Mouse (Mus musculus): ENCODE measurements around the gene Eif4ebp2. TPM values are rescaled to one million over a fixed set of nuclear protein-coding genes. Genes with fewer than 3 reads are reported as not detected.
A peak's percentile ranks its signal among the peaks of the same experiment; 100 is the strongest.
"Not testable (repeated sequence)": the region's sequence is repeated elsewhere in the genome, so short reads cannot be mapped to it uniquely, and the experiment has no call there.

Eif4ebp2 gene
- polyA plus RNA-seq, 1 experiment from 2014 or later = 56.2 TPM

- Histone ChIP-seq H3K4me2 (peak overlapping the region; percentile 92), H3K4me3 (0 out of 2 replicates have a peak overlapping the region, but pooled peaks have one; percentile 67), H3K4me1 (replicated peaks) (peaks cover 35% of the 10 kb centered on the region)
- not testable (repeated sequence) for H3K36me3 ChIP-seq; H3K27me3 ChIP-seq; H3K9ac ChIP-seq; ATAC-seq (ENCODE audit: low FRiP score, low read depth); H3K9me3 ChIP-seq; H3K27ac ChIP-seq (replicated peaks)
- 72% methylated on average over 3 of the region's 3 CpGs for WGBS
Measured at GRCm38 (mm10) chr10:61453171-61453570, 710 bp upstream of the Eif4ebp2 start.

- H3K4me3 ChIP-seq = peak overlapping the region; percentile 67
- H3K36me3 ChIP-seq = no peaks in the 10 kb centered on the region
- peaks cover 45% of the 10 kb centered on the region for H3K4me1 ChIP-seq (replicated peaks)
- H3K27me3 ChIP-seq = no peaks in the 10 kb centered on the region
- peak; percentile 75 for ATAC-seq (ENCODE audit: low FRiP score, low read depth)
- peak overlapping the region; percentile 69 for H3K9ac ChIP-seq
- under 1% methylated on average over 38 of the region's 62 CpGs for WGBS
- H3K27ac ChIP-seq (replicated peaks) = peak overlapping the region; percentile 75
- H3K4me2 ChIP-seq = peak overlapping the region; percentile 92
- no peaks in the 10 kb centered on the region for H3K9me3 ChIP-seq
Measured at GRCm38 (mm10) chr10:61451931-61452617, 387 bp downstream of the Eif4ebp2 start.

DNA sequence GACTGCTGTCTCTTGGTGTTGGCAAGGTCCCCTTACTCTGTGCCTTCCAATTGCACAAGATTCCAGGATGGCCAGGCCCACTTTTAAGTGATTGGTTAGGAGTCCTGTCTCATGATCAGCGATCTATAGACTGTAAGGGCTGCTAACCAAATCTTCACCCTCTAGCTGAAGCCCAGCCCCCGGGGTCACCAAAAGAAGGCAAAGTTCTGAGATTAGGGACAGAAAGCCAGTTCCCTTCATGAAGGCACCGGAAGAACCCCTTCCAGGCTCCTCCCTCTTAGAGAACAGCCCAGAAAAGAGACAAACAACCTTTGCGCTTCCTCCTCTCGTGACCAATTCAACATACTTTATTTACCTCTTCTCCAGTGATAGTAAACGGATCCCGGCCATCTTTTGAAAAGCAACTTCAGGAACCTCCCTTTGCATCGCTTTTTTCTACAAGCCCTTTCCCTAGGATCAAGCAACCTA, 964 bp downstream of the Eif4ebp2 start:
- peak overlapping the region; percentile 92 for H3K4me2 ChIP-seq
- no peaks in the 10 kb centered on the region for H3K36me3 ChIP-seq
- H3K9me3 ChIP-seq = no peaks in the 10 kb centered on the region
- H3K4me3 ChIP-seq = peak overlapping the region; percentile 67
- 7% methylated on average over 8 of the region's 8 CpGs for WGBS
- no peaks in the 10 kb centered on the region for H3K27me3 ChIP-seq
- peaks cover 50% of the 10 kb centered on the region for H3K4me1 ChIP-seq (replicated peaks)
- peak overlapping the region; percentile 69 for H3K9ac ChIP-seq
- peak overlapping the region; percentile 75; the same call in 1 of the 2 replicates for H3K27ac ChIP-seq (replicated peaks)
- no peak for ATAC-seq (ENCODE audit: low FRiP score, low read depth)

DNA sequence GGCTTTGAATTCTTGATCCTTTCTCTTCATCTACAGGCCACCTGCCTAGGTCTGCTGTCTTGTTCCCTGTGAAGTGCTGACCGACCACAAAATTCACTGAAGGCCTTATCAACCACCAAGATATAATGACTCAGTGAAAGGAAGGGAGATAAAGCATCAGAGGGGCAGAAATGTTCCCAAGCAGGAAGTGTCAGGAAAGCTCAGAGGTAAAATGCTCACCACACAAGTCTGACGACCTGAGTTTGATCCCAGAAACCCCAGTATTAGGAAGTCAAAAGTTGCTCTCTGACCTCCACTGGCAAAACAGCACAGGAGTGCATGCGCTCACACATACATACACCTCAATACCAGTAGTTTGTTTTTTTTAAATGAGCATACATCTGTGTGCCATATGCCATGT, 3.6 kb downstream of the Eif4ebp2 start:
- H3K9me3 ChIP-seq = no peaks in the 10 kb centered on the region
- H3K4me3 ChIP-seq = no peak overlapping the region
- no peaks in the 10 kb centered on the region for H3K27me3 ChIP-seq
- peaks cover 73% of the 10 kb centered on the region for H3K4me1 ChIP-seq (replicated peaks)
- no peak overlapping the region for H3K9ac ChIP-seq
- peak overlapping the region; percentile 31; the same call in 1 of the 2 replicates for H3K27ac ChIP-seq (replicated peaks)
- H3K4me2 ChIP-seq = no peak overlapping the region
- WGBS = 85% methylated on average over 3 of the region's 3 CpGs
- no peaks in the 10 kb centered on the region for H3K36me3 ChIP-seq
- ATAC-seq (ENCODE audit: low FRiP score, low read depth) = no peak

- Histone ChIP-seq H3K4me1 (replicated peaks) (peaks cover 81% of the 10 kb centered on the region), H3K9me3 (no peaks in the 10 kb centered on the region), H3K4me3 (no peak overlapping the region), H3K36me3 (no peaks in the 10 kb centered on the region), H3K9ac (no peak overlapping the region), H3K27me3 (no peaks in the 10 kb centered on the region), H3K27ac (replicated peaks) (peak overlapping the region; percentile 31; the same call in 1 of the 2 replicates), H3K4me2 (no peak overlapping the region)
- ATAC-seq (ENCODE audit: low FRiP score, low read depth) = no peak
- 69% methylated on average over 10 of the region's 10 CpGs for WGBS
Measured at GRCm38 (mm10) chr10:61447581-61448353, 4.7 kb downstream of the Eif4ebp2 start.

DNA sequence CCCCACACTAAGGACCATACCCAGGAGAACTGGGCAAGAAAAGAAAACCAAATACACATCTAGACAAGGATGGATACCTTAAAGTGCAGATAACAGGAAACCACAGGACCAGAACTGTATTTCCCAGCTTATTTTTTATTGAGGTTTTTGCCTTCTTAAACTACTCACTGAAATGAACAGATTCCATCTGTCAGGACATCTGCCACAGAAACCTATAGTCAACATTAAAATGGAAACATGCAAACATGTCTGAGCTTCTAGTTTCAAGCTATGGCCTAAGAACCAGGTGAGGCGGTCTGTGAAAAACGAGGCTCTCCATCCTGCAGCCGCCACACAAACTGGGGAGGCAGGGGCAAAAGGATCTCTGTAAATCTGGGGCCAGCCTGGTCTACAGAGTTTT, 7.4 kb downstream of the Eif4ebp2 start:
- Histone ChIP-seq H3K9me3 (no peaks in the 10 kb centered on the region), H3K4me3 (no peak overlapping the region), H3K36me3 (no peaks in the 10 kb centered on the region), H3K9ac (no peak overlapping the region), H3K27me3 (no peaks in the 10 kb centered on the region), H3K4me2 (no peak overlapping the region), H3K27ac (replicated peaks) (no peak overlapping the region; the same call in 1 of the 2 replicates), H3K4me1 (replicated peaks) (peaks cover 67% of the 10 kb centered on the region)
- no peak for ATAC-seq (ENCODE audit: low FRiP score, low read depth)
- WGBS = 85% methylated on average over 3 of the region's 3 CpGs

GRCm38 (mm10) chr10:61443876-61444275, 8.6 kb downstream of the Eif4ebp2 start:
- Histone ChIP-seq H3K9me3 (no peaks in the 10 kb centered on the region), H3K4me2 (no peak overlapping the region), H3K36me3 (no peaks in the 10 kb centered on the region), H3K4me1 (replicated peaks) (peaks cover 56% of the 10 kb centered on the region), H3K4me3 (no peak overlapping the region), H3K9ac (no peak overlapping the region), H3K27me3 (no peaks in the 10 kb centered on the region), H3K27ac (replicated peaks) (no peak overlapping the region)
- whole genome bisulfite sequencing = 81% methylated on average over 1 of the region's 1 CpGs
- no peak for ATAC-seq (ENCODE audit: low FRiP score, low read depth)

GRCm38 (mm10) chr10:61443456-61443855, 9.0 kb downstream of the Eif4ebp2 start:
- Histone ChIP-seq H3K4me1 (replicated peaks) (peaks cover 51% of the 10 kb centered on the region), H3K27ac (replicated peaks) (no peak overlapping the region), H3K9me3 (no peaks in the 10 kb centered on the region), H3K27me3 (no peaks in the 10 kb centered on the region), H3K4me2 (no peak overlapping the region), H3K9ac (no peak overlapping the region), H3K4me3 (no peak overlapping the region), H3K36me3 (no peaks in the 10 kb centered on the region)
- no peak for ATAC-seq (ENCODE audit: low FRiP score, low read depth)
- WGBS = 57% methylated on average over 6 of the region's 6 CpGs

GRCm38 (mm10) chr10:61440202-61440800, 12.2 kb downstream of the Eif4ebp2 start:
- Histone ChIP-seq H3K4me1 (replicated peaks) (peaks cover 24% of the 10 kb centered on the region), H3K9me3 (no peaks in the 10 kb centered on the region), H3K27me3 (no peaks in the 10 kb centered on the region), H3K27ac (replicated peaks) (no peak overlapping the region), H3K4me3 (no peak overlapping the region), H3K4me2 (no peak overlapping the region), H3K9ac (no peak overlapping the region), H3K36me3 (no peaks in the 10 kb centered on the region)
- no peak for ATAC-seq (ENCODE audit: low FRiP score, low read depth)
- 92% methylated on average over 7 of the region's 7 CpGs for WGBS

DNA sequence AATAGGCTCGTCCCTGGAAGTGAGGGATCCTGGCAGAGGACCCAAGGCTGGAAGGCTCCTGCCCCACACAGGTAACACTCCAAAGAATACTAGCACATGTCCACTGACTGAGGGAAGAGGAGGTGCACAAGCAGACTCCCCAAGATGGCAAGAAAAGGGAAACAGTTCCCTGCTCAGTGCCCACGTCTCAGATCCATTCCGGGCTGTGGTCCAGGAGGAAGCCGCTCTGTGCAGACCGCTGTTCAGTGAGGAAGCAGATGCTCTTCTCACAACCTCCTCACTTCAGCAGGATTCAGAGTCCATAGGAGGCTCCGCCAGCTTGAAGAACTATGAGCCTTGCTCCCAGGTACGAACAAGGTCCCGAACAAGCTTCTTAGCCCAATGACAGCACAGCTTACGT, 21.1 kb downstream of the Eif4ebp2 start:
- 92% methylated on average over 9 of the region's 9 CpGs for WGBS

GRCm38 (mm10) chr10:61429043-61429442, 23.4 kb downstream of the Eif4ebp2 start:
- Histone ChIP-seq H3K27me3 (no peaks in the 10 kb centered on the region), H3K4me1 (replicated peaks) (peaks cover 19% of the 10 kb centered on the region), H3K9me3 (no peaks in the 10 kb centered on the region), H3K27ac (replicated peaks) (no peak overlapping the region), H3K9ac (no peak overlapping the region), H3K4me3 (no peak overlapping the region), H3K36me3 (peaks cover 36% of the 10 kb centered on the region), H3K4me2 (no peak overlapping the region)
- ATAC-seq (ENCODE audit: low FRiP score, low read depth) = no peak
- 86% methylated on average over 5 of the region's 5 CpGs for WGBS

More for the DNA sequence above, 21.1 kb downstream of the Eif4ebp2 start:
- H3K4me2 ChIP-seq = no peak overlapping the region
- no peaks in the 10 kb centered on the region for H3K9me3 ChIP-seq
- ATAC-seq (ENCODE audit: low FRiP score, low read depth) = no peak
- 0 out of 2 replicates have a peak, but pooled peaks cover 8% of the 10 kb centered on the region for H3K4me1 ChIP-seq (replicated peaks)
- H3K9ac ChIP-seq = no peak overlapping the region
- no peaks in the 10 kb centered on the region for H3K27me3 ChIP-seq
- H3K4me3 ChIP-seq = no peak overlapping the region
- no peak overlapping the region for H3K27ac ChIP-seq (replicated peaks)
- H3K36me3 ChIP-seq = peaks cover 44% of the 10 kb centered on the region

DNA sequence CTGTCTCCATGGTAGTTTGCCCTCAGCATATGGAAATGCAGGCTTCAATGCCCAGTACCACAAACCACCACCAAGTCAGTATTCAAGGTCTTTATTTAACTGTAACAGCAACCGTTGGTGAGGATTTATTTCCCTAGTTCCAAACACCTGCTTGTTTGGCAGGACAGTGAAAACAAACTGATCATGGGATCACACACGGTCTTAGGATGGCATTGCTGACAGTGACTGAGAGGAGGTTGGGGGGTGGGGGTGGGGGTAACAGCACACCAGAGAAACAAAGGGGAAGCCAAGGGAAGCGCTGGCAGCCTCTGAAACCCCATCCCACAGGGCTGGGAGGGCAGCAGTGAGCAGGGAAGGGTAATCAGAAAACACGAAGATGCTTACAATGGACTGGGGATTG, 24.0 kb downstream of the Eif4ebp2 start:
- Histone ChIP-seq H3K4me3 (no peak overlapping the region), H3K27ac (replicated peaks) (no peak overlapping the region), H3K9ac (no peak overlapping the region), H3K27me3 (no peaks in the 10 kb centered on the region), H3K36me3 (peaks cover 30% of the 10 kb centered on the region), H3K4me2 (no peak overlapping the region), H3K4me1 (replicated peaks) (peaks cover 22% of the 10 kb centered on the region), H3K9me3 (no peaks in the 10 kb centered on the region)
- ATAC-seq (ENCODE audit: low FRiP score, low read depth) = no peak
- WGBS = 42% methylated on average over 4 of the region's 4 CpGs

Data from hindbrain, embryonic 15.5 days (tissue).